Mouse (Mus musculus): ENCODE results near the gene Hnrnpu.

Gene Hnrnpu

DNA sequence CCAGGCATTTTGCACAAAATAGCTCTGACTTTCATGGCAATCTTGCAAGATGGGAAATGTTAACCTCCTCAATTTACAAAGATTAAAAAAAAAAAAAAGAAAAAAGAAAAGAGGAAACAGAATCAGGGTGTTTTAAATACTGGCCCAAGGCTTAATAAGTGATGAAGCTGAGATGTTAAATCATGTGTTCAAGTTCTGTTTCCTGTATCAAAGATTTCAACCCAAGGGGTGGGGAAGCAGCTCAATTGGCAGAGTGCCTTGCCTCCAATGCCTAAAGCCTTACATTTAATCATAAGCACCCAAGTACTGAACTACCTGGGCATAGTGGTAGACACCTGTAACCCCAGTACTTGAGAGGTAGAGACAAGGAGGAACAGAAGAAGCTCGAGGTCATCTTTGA, 4.5 kb upstream of the Hnrnpu start:
- intact Hi-C loops (cut with DNase I): no loop called here

GRCm38 (mm10) chr1:178341435-178341834, 3.8 kb upstream of the Hnrnpu start:
- intact Hi-C loops (cut with DNase I): no loop called here

- intact Hi-C loops (cut with DNase I): no loop called here
These were observed 2.6 kb upstream of the Hnrnpu start for GRCm38 (mm10) chr1:178340213-178340612.

- intact Hi-C loops (cut with DNase I): loop anchor here (2.0 kb wide), 1 partner anchor 31 kb away; no protein-coding TSS in a partner anchor
These were observed 683 bp upstream of the Hnrnpu start for GRCm38 (mm10) chr1:178338318-178338641.

DNA sequence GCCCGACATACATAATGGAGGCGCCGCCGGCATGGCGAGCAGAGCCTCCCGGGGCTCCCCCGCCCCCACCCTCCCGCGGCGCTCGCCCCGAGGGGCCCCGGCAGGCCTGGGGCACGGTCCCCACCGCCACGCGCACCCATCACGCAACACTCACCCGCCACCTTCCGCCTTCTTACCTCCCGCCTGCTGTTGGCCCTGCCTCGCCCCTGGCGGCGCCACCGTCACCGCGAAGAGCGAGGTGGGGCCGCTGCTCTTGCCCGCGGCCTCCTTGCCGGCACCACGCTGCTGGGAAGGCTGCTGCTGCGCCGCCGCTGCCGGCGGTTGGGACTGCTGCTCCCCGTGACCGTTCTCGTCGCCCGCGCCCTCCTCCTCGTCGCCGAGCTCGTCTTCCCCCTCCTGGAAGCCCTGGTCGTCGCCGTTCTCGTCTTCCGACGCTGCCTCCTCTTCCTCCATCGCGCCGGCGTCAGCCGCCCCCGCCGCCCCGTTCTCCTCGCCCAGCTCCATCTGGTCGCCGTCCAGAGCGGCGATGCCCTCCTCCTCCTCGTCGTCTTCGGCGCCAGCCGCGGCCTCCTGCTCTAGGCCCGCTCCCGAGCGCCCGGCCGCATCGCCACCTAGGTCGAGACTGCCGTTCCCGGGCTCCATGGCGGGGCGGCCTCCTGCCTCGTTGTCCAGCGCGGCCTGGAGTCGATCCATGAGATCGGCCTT, 668 bp downstream of the Hnrnpu start:
- intact Hi-C loops (cut with DNase I): loop anchor here (1.0 to 2.0 kb wide), 2 partner anchors 18 to 69 kb away; partner anchors contain the start of genes Cox20 and Efcab2

DNA sequence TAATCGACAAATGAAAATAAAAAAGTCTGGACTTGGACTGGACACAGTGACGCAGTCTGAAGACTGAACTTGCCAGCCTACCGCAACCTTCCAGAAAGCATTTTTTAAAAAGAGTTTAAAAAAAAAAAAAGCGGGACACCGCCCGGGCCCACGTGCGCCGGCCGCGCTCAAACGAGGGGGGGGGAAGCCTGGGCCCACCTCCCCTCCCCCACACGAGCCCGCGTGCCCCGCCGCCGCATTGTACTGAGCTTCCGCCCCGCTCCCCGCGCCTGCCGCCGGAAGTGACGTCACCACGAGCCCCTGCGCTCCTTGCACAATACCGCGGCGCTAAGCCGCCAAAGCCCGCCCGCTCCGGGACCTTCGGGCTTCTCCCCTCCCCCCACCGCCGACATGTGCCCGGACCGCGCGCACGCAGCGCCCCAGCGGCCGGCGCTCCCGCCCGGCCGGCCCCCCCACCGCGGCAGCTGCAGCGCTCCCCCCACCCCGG, 1.3 kb downstream of the Hnrnpu start:
- intact Hi-C loops (cut with DNase I): loop anchor here (2.0 kb wide), 1 partner anchor 18 kb away; the partner anchor contains the start of gene Cox20

DNA sequence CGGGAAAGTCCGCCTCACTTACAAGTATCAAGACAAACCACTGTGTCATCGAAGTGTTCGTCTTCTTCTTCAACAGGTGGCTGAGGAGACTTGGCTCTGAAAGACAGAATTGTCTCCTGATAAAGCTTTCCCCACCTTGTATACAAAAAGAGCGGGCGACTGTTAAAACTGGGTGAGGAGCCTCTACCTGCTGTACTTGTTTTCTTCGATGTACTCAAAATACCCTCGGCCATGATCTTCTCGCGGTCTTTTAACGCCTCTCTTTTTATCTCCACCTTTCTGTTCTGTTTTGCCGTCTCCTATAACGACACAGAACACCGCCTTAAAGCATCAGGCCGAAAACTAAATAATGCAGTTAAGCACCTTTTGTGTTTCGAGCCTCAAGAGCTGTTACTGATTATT, 1.7 kb downstream of the Hnrnpu start:
- intact Hi-C loops (cut with DNase I): loop anchor here (2.0 kb wide), 1 partner anchor 17 kb away; the partner anchor contains the start of gene Cox20

- intact Hi-C loops (cut with DNase I): no loop called here
These were observed 7.7 kb downstream of the Hnrnpu start for GRCm38 (mm10) chr1:178329946-178330345.

GRCm38 (mm10) chr1:178329017-178329416, 8.6 kb downstream of the Hnrnpu start:
- intact Hi-C loops (cut with DNase I): no loop called here

DNA sequence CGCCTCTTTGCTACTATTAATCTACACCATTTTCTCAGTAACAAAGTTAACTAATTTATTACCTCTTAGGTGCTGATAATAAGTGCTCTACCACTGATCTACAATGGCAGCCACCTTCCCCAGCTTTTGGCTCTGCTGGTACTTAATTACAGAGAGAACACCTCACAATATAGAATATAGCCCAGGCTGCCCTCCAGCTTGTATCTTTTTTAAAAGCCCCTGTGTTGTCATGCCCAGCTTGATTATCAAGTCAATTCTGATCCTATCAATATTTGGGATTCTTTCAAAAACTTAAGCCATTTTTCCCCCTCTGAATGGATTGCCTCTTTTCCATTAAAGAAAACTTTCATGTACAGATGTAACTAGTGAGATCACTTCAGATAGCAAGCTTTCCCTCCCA, 10.6 kb downstream of the Hnrnpu start:
- intact Hi-C loops (cut with DNase I): no loop called here

DNA sequence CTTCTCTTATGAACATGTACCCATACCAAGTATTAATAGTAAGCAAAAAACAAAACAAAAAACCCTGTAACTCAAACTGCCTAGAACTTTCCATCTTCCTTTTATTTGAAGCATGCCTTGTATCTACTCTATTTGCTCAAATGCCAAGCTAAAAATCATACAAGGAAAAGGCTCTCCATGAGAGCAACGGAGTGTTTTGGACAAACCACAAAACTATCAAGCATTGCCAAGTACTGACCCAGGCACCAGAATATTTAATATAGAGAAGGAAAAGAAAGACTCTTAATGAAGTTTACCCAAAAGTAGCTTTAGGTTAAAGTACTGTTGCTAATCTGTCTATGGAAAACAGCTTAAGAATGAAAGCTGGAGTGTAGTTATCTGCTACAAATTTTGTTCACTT, 11.2 kb downstream of the Hnrnpu start:
- intact Hi-C loops (cut with DNase I): no loop called here

DNA sequence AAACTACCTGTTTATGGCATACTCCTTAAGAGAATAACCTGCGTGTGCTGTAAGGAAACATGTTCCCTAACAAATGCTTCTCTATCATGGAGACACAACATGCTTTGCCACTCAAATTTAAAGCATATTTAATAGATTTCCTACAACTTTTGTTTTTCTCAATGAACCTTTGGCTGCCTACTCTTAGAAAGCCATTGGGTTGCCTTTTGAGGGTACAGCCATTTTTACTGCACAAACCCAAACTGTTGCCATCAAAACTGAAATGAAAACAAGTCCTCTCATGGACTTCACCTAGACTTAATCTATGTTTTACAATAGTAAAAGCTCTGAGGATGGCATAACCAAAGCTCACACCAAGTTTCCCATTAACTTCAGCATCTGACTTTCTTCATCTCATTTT, 13.0 kb downstream of the Hnrnpu start:
- intact Hi-C loops (cut with DNase I): no loop called here

- intact Hi-C loops (cut with DNase I): no loop called here
These were observed 14.4 kb downstream of the Hnrnpu start for GRCm38 (mm10) chr1:178323235-178323634.

GRCm38 (mm10) chr1:178321730-178322357, 15.8 kb downstream of the Hnrnpu start:
- intact Hi-C loops (cut with DNase I): no loop called here

DNA sequence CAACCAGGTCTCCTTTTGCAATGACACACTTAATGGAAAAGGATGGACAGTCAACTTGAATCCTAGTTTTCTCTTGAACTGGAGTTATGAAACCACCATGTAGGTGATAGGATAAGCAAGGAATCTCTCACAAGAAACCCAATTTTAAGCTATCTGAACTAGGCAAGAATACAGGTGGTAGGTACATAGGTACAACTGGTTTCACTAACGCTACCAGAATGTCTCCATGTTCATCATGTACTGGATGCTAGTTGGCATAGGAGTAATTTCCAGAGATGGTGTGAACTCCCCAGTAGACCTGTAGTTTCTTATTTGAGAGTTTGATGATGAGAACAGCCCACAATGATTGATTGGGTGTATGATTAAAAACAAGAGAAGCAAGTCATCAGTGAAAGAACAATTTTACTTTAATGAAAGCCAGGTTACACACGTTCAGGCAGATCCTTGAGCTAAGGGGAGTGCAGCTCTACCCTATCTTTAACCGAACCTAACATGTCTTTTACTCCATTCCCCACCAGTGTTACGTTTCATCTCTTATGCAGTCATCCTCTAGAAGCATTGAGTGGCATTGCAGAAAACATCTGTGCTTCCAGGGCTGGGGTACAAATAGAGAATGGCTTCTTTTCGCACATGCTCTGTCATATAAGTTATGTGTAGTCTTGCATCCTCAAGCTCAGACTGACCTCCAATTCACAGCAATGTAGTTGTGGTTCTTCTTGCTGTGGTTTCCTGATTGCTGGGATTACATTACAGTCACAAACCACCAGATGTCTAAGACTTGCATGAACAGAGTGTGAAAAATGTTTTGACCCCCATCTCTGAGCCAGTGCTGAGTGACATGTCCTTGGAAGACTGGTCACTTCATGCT, 16.6 kb downstream of the Hnrnpu start:
- intact Hi-C loops (cut with DNase I): no loop called here

DNA sequence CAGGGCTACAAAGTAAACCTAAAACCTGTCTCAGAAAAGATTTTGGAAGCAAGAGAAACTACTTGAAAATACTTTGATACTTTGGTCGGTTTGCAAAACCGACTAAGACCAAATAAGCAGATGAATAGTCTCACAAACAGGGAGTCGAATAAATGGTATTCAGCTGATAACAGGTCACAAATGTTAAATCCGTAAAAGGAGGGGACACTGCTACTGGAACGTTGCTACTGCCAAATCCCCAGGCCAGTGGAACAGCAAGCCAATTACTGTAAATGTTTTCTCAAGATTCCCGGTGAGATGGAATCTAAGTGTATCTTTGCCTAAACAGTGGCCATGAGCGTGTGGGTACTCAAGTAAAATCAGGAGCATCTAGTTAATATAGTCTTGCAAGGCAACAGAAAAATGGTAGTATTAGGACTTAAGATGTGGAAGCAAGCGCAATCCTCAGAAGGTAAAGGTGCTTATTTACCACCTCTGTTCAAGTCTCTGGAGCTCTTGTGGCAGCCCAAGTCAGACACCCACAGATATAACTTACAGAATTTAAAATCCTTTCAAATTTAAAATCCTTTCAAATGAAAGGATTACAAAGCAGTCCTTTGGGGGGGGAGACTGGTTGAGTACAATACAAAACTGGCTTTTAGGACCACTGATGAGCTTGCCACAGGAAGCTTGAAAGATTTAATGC, 17.4 kb downstream of the Hnrnpu start:
- intact Hi-C loops (cut with DNase I): no loop called here

DNA sequence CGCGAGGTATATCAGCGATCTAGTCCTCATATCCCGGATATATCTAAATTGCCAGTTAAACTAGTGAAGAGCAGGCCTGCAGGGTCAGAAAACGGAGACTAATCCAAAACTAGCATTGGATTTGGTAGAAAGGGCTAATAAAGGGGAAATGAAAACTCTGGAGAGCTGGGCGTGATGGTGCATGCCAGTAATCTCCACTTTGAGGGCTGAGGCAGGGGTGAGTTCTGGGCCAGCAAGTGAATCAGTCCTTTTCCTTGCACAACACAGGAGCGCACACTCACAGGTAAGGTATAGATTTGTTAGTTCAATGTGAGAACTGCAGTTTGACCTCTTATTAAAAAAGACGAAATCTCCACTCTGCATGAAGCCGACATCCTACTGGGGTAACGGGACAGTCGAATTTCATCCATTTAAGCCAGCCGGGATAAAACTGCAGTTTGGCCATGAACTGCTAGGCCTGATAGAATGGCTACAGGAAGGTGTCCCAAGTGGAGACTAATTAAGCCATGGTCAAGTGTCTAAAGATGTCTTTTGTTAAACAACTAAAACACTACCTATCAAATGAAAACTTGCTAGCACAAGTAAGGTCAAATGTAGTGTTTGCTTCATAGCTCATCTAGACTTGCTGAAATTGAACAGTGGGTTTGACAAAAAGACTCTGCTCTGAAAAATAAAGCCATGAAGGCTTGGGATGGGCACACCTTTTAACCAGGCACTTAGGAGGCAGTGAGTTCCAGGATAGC, 18.1 kb downstream of the Hnrnpu start:
- intact Hi-C loops (cut with DNase I): loop anchor here (2.0 kb wide), 2 partner anchors 17 to 87 kb away; partner anchors contain the start of genes Efcab2 and Hnrnpu

DNA sequence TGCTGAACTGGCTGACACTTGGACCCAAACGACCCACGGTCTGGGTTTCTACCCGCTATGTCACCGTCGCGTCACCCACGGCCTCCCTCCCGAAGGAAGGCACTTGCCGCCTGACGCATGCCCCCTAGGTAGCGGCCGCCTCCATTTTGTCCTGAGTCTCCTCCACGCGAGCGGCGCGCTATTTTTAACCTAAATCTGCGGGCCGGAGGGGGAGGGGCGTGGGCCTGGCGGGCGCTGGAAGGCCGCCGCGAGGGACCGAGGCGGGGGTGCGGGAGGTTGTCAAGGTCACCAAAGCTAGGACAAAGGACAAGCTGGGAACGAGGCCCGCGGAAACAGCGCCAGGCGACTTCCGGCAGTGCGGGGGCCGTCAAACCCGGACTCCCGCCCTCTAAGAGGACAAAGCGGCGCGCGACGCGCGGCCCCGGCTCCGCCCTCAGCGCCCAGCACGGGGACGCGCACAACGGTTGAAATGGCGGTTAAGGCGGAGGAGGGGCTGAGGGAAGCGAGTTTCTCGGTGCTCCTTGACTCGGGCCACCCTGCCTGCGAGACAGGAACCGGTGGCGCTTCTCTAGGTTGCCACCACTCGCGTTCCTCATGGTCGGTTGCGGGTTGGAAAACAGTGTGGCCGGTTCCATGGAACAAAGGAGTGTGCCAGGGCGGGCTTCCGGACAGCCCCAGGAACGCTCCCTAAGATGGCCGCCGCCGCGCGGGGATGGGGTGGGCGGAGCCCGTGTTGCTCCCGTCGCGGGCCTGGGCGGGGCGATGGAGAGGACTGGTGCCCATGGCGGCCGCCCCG, 19.0 kb downstream of the Hnrnpu start, which contains the start of gene Cox20:
Gene Cox20 (plus strand): TSS at position 742 of the 796 bp plus-strand sequence.
- intact Hi-C loops (cut with DNase I): loop anchor here (2.0 kb wide), 2 partner anchors 18 to 88 kb away; partner anchors contain the start of genes Efcab2 and Hnrnpu

DNA sequence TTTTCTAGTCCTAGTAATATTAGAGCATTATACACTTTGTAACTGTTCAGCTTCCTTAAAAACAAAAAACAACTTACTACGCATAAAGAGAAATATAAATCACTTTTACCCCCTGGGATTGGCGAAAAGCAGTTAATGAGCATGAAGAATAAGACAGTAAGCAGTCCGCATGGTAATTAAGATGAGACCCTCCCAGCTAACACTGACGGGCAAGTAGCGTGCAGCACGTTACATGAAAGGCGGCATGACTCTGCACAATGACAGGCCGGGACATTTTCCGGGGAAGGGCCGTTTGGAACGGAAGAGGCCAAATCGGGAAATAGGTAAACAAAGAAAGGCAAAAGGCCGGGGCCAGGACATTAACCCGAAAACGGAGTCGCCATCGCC, 19.6 kb downstream of the Hnrnpu start:
- intact Hi-C loops (cut with DNase I): loop anchor here (2.0 kb wide), 2 partner anchors 19 to 89 kb away; partner anchors contain the start of genes Efcab2 and Hnrnpu

Data from adrenal gland (tissue).